In genomic region chr15:82794277-82794676, GRCm38 (mm10) we compare ENCODE assay signal across 19 mouse cellular contexts. TPM values are rescaled to one million over a fixed set of nuclear protein-coding genes. Genes with fewer than 3 reads are reported as not detected.
A peak's percentile ranks its signal among the peaks of the same experiment; 100 is the strongest.
DNase-seq lines count a peak whose midpoint lies in the region; ATAC-seq and TF ChIP-seq lines count a peak whose summit lies in the region.
"Had no signal": no experiment of that assay in that cellular context is flagged by ENCODE, and none has a peak within 500 bp of the region (broad histone marks: within the 10 kb centered on the region; RNA-seq: fewer than 3 reads in every experiment).

Gene Cyp2d26, minus strand, starts transcription at chr15:82794294.

- no peak within 1 kb of the TSS for H3K27ac ChIP-seq in kidney, embryonic 14.5 days (ENCODE audit: low read depth, low read length)
- peak within 1 kb of the TSS; percentile 39; the same call in 1 of the 2 replicates for H3K27ac ChIP-seq in liver, embryonic 13.5 days
- no peak within 1 kb of the TSS for H3K27ac ChIP-seq in left cerebral cortex, adult 2 months
- H3K27ac ChIP-seq: embryonic facial prominence, embryonic 15.5 days; hindbrain, postnatal 0 days; limb, embryonic 15.5 days; midbrain, embryonic 13.5 days had no signal

- no peak within 1 kb of the TSS for H3K4me2 ChIP-seq in kidney, embryonic 14.5 days (replicated peaks; ENCODE audit: low read depth, low read length)
- H3K4me2 ChIP-seq in liver, embryonic 13.5 days, result no peak within 1 kb of the TSS
- H3K4me2 ChIP-seq: embryonic facial prominence, embryonic 15.5 days; limb, embryonic 15.5 days; midbrain, embryonic 13.5 days had no signal

- H3K4me1 ChIP-seq in kidney, embryonic 14.5 days (ENCODE audit: control insufficient read depth, insufficient read depth, low read length), result no peaks in the 10 kb centered on the region
- H3K4me1 ChIP-seq in liver, embryonic 13.5 days (replicated peaks), result no peaks in the 10 kb centered on the region; the same call in none of the 2 replicates
- H3K4me1 ChIP-seq: embryonic facial prominence, embryonic 15.5 days; limb, embryonic 15.5 days; midbrain, embryonic 13.5 days had no signal

- H3K36me3 ChIP-seq in kidney, embryonic 14.5 days (ENCODE audit: control insufficient read depth, insufficient read depth, low read length), result no peaks in the 10 kb centered on the region
- H3K36me3 ChIP-seq in liver, embryonic 13.5 days, result no peaks in the 10 kb centered on the region
- H3K36me3 ChIP-seq: embryonic facial prominence, embryonic 15.5 days; G1E; limb, embryonic 15.5 days; midbrain, embryonic 13.5 days had no signal

- peak; percentile 87 for DNase-seq in kidney, adult 11 months
- DNase-seq in kidney, adult 9 months, result peak; percentile 92
- no peak for DNase-seq in liver, embryonic 13.5 days
- peak; percentile 32 for DNase-seq in yolk sac, embryonic 10.5 days (ENCODE audit: low spot score)
- DNase-seq in left cerebral cortex, adult 2 months (ENCODE audit: extremely low spot score in 1 of 2, low spot score in 2 of 2), result no peak
- DNase-seq in cerebellum, postnatal 25 days, result no peak
- DNase-seq: cerebellum, adult 18-20 months; gastrocnemius, postnatal 10 days; lung, postnatal 4 days; right cerebral cortex, postnatal 25 days; thymus, postnatal 36 days had no signal

- no peak for TF ChIP-seq CTCF in left cerebral cortex, adult 2 months (IDR thresholded peaks at IDR 0.05)

- 79% methylated on average over 5 of the region's 5 CpGs for WGBS in kidney, embryonic 14.5 days
- 70% methylated on average over 5 of the region's 5 CpGs for WGBS in liver, embryonic 13.5 days (ENCODE audit: insufficient replicate concordance)

- no peaks in the 10 kb centered on the region for H3K9me3 ChIP-seq in kidney, embryonic 14.5 days (ENCODE audit: control insufficient read depth, low read length)
- H3K9me3 ChIP-seq in liver, embryonic 13.5 days (replicated peaks), result no peaks in the 10 kb centered on the region
- H3K9me3 ChIP-seq: embryonic facial prominence, embryonic 15.5 days; G1E; limb, embryonic 15.5 days; midbrain, embryonic 13.5 days had no signal

- ATAC-seq in kidney, embryonic 14.5 days (ENCODE audit: low FRiP score, low TSS enrichment), result no peak
- ATAC-seq in liver, embryonic 13.5 days (ENCODE audit: low read depth), result peak; percentile 70
- ATAC-seq: forebrain, embryonic 16.5 days; hindbrain, postnatal 0 days; midbrain, embryonic 13.5 days had no signal

- H3K4me3 ChIP-seq in kidney, embryonic 14.5 days (ENCODE audit: low read length), result no peak within 1 kb of the TSS
- H3K4me3 ChIP-seq in liver, embryonic 13.5 days (replicated peaks), result no peak within 1 kb of the TSS
- no peak within 1 kb of the TSS for H3K4me3 ChIP-seq in left cerebral cortex, adult 2 months
- H3K4me3 ChIP-seq: embryonic facial prominence, embryonic 15.5 days; limb, embryonic 15.5 days; midbrain, embryonic 13.5 days had no signal

- intact Hi-C loops in left cerebral cortex, adult 2 months (cut with DNase I), result no loop called here

- H3K27me3 ChIP-seq in kidney, embryonic 14.5 days (ENCODE audit: control insufficient read depth, insufficient read depth, low read length), result no peaks in the 10 kb centered on the region
- H3K27me3 ChIP-seq in liver, embryonic 13.5 days, result no peaks in the 10 kb centered on the region
- H3K27me3 ChIP-seq: embryonic facial prominence, embryonic 15.5 days; limb, embryonic 15.5 days; midbrain, embryonic 13.5 days had no signal

- H3K9ac ChIP-seq in kidney, embryonic 14.5 days (ENCODE audit: low read depth, low read length), result no peak within 1 kb of the TSS
- no peak within 1 kb of the TSS for H3K9ac ChIP-seq in liver, embryonic 13.5 days
- H3K9ac ChIP-seq: embryonic facial prominence, embryonic 15.5 days; limb, embryonic 15.5 days; midbrain, embryonic 13.5 days had no signal

RNA-seq across cellular contexts. Expression of gene Cyp2d26, which starts in this region (rescaled TPM):
- polyA plus RNA-seq in kidney, embryonic 14.5 days (2014; fragmentation: Nextera tagmentation; extraction: Ambion mirVana), result 1.9 and 4.7 TPM in 2 replicates
- 6.1 and 8.0 TPM in 2 replicates for polyA plus RNA-seq in liver, embryonic 13.5 days (2015; fragmentation: Nextera tagmentation; extraction: Ambion mirVana)
- total RNA-seq in left cerebral cortex, adult 2 months (2021), result not detected
- total RNA-seq: heart, postnatal 25 days; hindbrain, postnatal 0 days had no signal
- polyA plus RNA-seq: embryonic facial prominence, embryonic 15.5 days; forebrain, embryonic 16.5 days; G1E; hindbrain, postnatal 0 days; midbrain, embryonic 13.5 days had no signal

Comparison
In these comparisons a context has a peak if more than half of its experiments do, and no peak if none do; other contexts are left out.
1. DNase-seq: peak in kidney, adult 11 months (single experiment), kidney, adult 9 months (single experiment) and yolk sac, embryonic 10.5 days (single experiment); none in liver, embryonic 13.5 days (single experiment), left cerebral cortex, adult 2 months (0 of 2) and cerebellum, postnatal 25 days (0 of 2).